Mouse (Mus musculus) cerebellum, postnatal 10 days (tissue): ENCODE data around the gene Olfr70.

Experiments used
- DNase-seq, 2 experiments: peaks; one replicate each; pipeline ENCODE4 v3.0.0; 2021; ENCODE audit warnings: mixed read lengths in 2 of 2

Gene Olfr70

GRCm38 (mm10) chr4:43700707-43701106, at the start of gene Olfr70:
TSS of gene Olfr70 (minus strand) at chr4:43700807.
- DNase-seq: no peak

GRCm38 (mm10) chr4:43745187-43745586, 44.6 kb upstream of the Olfr70 start:
- DNase-seq: peak; percentile 36 to 47

- no peak for DNase-seq
These were observed 42.5 kb upstream of the Olfr70 start for GRCm38 (mm10) chr4:43743099-43743498.

- no peak for DNase-seq
These were observed 42.0 kb upstream of the Olfr70 start for GRCm38 (mm10) chr4:43742637-43743036.

DNA sequence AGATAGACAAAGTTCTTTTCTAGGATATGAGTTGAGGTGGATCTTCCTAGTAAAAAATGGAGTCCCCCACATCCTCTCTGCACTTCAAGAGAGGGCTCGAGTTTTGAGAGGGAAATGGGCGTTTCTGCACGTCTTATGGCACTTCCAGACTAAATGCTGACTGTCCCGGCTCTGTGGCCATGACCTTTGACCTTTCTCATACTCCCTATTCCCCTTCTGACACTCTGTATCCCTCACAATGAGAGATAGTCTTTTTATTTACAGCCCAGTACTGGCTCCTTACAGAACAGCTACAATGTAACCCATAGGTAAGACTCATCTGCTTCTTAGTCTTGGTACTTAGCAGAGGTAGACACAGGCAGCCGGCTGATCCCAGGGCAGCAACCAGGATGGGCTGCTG, 40.9 kb upstream of the Olfr70 start:
- DNase-seq: no peak

- DNase-seq: no peak
These were observed 38.5 kb upstream of the Olfr70 start for GRCm38 (mm10) chr4:43738989-43739674.

DNA sequence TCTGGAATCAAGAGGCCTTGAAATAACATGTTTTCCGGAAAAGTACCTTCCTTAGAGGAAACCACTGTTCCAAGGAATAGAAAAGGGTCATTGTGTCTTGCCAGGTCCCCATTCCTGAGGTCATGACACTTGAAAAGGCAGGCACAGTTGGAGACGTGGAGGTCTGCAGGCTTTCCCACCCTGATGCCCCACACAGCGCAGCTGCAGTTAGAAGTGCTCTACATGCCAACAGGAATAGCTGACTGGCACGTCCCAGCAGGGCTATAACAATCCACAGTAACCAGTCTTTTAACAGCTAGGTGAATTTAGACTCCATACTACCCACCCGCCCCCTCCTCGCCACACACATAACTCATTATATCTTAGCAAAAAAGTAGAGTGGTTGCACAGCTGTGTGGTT, 36.5 kb upstream of the Olfr70 start:
- no peak for DNase-seq

- no peak for DNase-seq
These were observed 32.6 kb upstream of the Olfr70 start for GRCm38 (mm10) chr4:43733186-43733585.

- no peak for DNase-seq
These were observed 31.6 kb upstream of the Olfr70 start for GRCm38 (mm10) chr4:43732171-43732570.

DNA sequence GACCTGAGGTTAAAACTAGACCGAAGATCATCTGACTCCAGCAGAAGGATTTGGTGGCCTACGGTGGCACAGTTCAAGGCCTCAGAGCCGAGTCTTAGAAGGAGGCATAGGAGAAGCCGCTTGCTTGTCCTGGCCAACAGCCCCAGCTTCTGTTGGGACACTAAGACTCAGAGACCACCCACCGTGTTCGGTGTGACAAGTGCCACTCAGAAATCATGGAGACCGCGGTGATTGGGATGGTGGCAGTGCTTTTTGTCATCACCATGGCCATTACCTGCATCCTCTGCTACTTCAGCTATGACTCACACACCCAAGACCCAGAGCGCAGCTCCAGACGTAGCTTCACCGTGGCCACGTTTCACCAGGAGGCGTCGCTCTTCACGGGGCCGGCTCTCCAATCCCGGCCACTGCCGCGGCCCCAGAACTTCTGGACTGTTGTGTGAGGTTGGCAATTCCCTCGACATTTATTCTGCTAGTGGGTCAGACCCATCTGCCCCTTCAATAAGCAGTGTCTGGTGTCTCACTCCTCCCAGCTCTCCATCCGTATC, 30.2 kb upstream of the Olfr70 start:
- DNase-seq: no peak

DNA sequence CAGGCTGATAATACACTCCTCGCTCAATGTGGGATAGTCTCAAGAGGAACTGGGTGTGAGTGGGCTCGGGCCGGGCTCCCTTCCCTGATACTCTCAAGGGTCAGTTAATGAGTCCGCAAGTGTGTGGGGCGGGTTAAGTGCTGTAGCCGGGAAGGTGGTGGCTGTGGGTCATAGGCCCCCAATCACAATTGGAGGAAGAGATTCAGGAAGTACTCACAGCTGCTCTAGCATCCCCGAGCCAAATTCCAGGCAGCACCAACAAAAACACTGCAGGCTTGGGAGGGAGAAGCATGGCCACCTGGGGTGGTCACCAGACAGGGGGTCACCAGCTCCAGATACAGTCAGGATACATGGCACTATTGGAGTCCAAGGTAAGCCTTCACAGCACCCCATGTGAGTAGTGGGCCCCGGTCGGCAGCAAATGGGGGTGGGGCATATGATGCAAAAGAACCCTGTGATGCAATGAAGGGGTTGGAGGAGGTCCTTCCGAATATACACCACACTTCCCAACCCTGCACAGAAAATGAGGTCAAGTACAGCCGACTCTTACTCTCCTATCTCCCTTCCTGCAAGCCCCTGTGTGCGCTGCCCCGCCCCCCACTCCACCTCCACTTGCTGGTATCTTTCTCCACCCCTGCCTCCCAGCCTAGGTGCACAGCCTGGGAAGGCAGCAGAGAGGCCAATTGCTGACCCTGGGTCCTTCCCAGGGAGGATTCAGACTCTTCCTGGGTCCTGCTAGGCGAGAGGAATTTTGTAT, 29.4 kb upstream of the Olfr70 start, which contains the start of gene Spaar:
Gene Spaar (plus strand): TSS at position 241 of the 757 bp plus-strand sequence.
- no peak for DNase-seq

DNA sequence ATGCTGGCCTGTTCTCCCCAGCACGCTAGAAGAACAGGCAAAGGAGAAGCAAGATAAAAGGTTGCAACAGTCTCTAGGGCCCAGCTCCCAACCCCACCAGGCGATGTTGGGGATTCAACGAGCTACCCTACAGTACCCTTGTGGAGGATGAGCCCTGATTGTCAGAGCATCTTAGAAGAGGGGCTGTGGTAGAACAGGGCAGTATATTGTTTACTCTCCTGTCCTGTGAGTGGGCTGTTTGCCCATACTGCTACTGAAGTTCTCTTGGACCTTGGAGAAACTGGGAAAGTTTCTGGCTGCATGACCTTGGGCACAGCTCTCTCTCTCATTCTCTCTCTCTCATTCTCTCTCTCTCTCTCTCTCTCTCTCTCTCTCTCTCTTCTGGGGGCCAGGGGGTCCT, 28.5 kb upstream of the Olfr70 start:
- no peak for DNase-seq

- DNase-seq: no peak
These were observed 28.0 kb upstream of the Olfr70 start for GRCm38 (mm10) chr4:43728576-43728954.

- DNase-seq: no peak
These were observed 27.3 kb upstream of the Olfr70 start for GRCm38 (mm10) chr4:43727718-43728575.

DNA sequence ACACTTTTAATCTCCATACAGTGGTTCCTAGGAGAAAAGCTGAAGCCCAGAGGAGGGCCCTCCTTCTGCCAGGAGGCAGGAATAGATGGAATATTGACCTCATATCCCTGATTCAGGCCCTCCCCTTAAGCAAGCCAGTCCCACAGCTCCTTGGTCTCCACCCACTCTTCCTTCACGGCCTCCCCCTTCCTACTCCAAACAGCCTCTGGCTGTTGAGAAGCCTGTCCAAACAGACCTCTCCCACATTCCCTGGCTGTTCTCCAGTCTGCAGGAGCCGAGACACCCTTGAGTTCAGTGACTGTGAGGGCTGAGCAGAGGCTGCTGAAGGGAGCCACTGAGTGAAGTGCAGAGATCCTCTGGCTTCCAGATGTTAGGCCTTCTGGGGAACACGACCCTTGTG, 26.4 kb upstream of the Olfr70 start, which contains the start of gene Hrct1:
Gene Hrct1 (plus strand): TSS at position 194 of the 400 bp plus-strand sequence.
- no peak for DNase-seq

DNA sequence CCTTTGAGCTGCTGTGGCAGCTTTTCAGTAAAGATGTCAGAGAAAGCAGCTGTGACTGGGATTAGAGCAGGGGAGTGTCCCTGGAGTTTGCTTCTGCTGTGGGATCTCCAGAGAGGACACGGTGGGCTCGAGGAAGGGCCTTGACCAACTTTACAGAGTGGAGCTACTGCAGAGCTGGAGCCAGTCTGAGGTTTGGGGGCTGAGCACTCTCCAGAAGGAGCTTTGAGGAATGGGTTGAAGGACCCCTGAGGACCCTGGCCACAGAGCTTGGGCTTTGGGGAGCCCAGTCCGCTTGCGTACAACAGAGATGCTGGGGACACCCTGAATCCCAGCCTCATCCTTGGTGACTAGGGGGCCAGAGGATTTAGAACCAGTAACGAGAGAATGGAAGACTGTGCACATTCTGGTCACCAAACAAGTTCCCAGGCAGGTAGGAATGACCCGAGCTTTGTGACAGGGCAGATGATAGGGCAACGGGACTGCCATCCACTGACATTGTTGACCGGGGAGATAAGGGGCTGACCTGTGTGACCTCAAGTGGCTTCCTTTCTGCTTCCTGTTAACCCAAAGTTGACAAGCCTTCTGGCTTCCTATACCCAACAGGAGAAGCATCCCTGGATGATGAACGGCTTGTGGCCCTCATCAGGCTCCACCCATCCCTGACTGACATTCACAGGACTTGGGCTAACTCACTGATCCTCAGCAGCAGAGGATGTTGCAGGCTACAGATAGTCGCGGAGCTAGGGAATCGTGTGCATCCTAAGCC, 25.8 kb upstream of the Olfr70 start:
- no peak for DNase-seq

- peak; percentile 69 to 82 for DNase-seq
These were observed 24.2 kb upstream of the Olfr70 start for GRCm38 (mm10) chr4:43724764-43725163.

DNA sequence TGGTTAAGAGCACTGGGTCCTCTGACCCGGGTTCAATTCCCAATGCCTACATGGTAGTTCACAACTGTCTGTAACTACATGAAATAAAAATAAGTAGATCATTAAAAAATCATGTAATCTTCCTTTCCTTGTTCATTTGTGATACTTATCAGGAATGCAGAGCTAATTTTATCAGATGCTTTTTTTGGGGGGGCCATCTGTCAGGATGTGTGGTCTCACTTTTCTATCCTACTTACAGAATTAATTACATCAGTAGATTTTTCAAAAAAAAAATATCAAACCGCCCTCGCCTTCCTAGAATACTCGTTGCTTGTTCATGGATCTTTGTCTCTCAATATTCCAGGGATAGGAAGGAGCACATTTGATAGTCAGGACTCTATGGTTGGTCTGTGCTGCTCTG, 21.6 kb upstream of the Olfr70 start:
- DNase-seq: no peak

DNA sequence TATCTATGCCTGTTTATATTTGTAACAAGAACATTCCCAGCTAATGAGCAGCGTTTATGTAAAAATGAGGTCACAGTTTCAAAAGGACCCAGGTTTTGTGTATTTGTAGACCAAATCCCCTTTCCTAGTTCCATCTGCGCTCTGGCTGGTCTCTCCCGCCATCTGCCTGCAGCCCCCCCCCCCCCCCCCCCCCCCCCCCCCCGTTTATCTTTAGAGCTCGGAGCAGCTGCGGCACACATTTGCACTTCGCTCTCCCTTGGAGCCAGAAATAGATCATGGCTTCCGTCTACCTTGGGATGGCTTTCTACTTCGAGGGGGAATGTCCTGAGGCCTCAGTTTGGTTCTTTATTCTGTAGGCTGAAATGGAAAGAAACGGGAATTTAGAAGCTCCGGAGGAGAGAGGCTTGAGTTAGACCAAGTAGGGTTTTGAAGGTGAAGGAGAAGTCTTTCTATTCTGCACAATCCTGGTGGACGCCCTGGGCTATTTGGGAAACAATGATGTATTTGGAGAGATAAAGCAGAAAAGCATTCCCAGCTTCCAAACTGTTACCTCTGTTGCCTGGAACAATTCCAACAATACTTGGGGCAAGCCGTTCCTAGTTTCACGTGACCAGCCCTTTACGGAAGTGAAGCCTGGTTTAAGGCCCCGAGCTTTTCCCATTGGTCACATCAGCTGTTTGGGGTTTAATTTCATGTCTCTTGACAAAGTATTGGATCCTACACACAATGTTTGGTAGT, 20.1 kb upstream of the Olfr70 start:
- DNase-seq: peak; percentile 44 to 50

- no peak for DNase-seq
These were observed 13.1 kb upstream of the Olfr70 start for GRCm38 (mm10) chr4:43713652-43714219.

DNA sequence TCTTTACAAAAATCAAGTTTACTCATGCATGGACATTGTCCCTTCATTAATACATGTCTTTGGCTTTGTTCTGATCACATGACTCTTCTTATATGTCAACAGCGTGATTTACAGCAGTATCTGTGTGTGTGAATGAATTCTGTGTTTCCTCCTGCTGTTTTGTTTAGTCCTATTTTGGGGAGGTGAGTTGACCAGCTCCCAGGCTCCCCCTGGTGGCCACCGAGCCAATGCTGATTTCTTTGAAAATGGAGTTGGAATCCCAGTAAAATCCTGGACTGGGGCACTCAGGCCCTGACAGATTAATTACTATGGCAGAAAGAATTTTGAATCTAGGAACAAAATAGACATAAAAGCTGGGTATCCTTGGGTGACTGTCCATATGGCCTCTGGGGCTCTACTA, 11.2 kb upstream of the Olfr70 start:
- DNase-seq: peak; percentile 95 to 98
